In genomic region chr8:104828221-104828620, GRCm38 (mm10) we compare ENCODE assay signal across 22 mouse cellular contexts. TPM values are rescaled to one million over a fixed set of nuclear protein-coding genes. Genes with fewer than 3 reads are reported as not detected.
"Had no signal": no experiment of that assay in that cellular context is flagged by ENCODE, and none has a peak within 500 bp of the region (broad histone marks: within the 10 kb centered on the region; RNA-seq: fewer than 3 reads in every experiment).

No protein-coding gene starts in this region.

- H3K4me2 ChIP-seq: lung, embryonic 15.5 days; midbrain, embryonic 11.5 days; midbrain, embryonic 13.5 days; midbrain, embryonic 15.5 days; neural tube, embryonic 12.5 days; stomach, embryonic 15.5 days had no signal

- H3K27me3 ChIP-seq: lung, embryonic 15.5 days; midbrain, embryonic 13.5 days; midbrain, embryonic 15.5 days; neural tube, embryonic 12.5 days; stomach, embryonic 15.5 days had no signal

- H3K4me3 ChIP-seq: lung, embryonic 15.5 days; megakaryocyte, embryonic 14.5 days; midbrain, embryonic 13.5 days; midbrain, embryonic 15.5 days; neural tube, embryonic 12.5 days; stomach, embryonic 15.5 days had no signal

- H3K9me3 ChIP-seq: lung, embryonic 15.5 days; megakaryocyte, embryonic 14.5 days; midbrain, embryonic 13.5 days; midbrain, embryonic 15.5 days; neural tube, embryonic 12.5 days; stomach, embryonic 15.5 days had no signal

- H3K27ac ChIP-seq: lung, embryonic 15.5 days; macrophage; midbrain, embryonic 13.5 days; midbrain, embryonic 15.5 days; neural tube, embryonic 12.5 days; stomach, embryonic 15.5 days; stomach, postnatal 0 days had no signal

- H3K9ac ChIP-seq: lung, embryonic 15.5 days; midbrain, embryonic 13.5 days; midbrain, embryonic 15.5 days; neural tube, embryonic 12.5 days; stomach, embryonic 15.5 days had no signal

- H3K4me1 ChIP-seq: lung, embryonic 15.5 days; midbrain, embryonic 13.5 days; midbrain, embryonic 15.5 days; neural tube, embryonic 12.5 days; stomach, embryonic 15.5 days had no signal

- ATAC-seq: lung, postnatal 0 days; midbrain, embryonic 13.5 days; midbrain, embryonic 15.5 days had no signal

- DNase-seq: lung, adult 2 months; lung, postnatal 14 days; lung, postnatal 36 days; retina, postnatal 1 day; right cerebral cortex, adult 18-20 months; thymus, adult 2 months; thymus, postnatal 25 days; thymus, postnatal 4 days had no signal

- H3K36me3 ChIP-seq: lung, embryonic 15.5 days; midbrain, embryonic 13.5 days; midbrain, embryonic 15.5 days; neural tube, embryonic 12.5 days; stomach, embryonic 15.5 days had no signal

RNA-seq across cellular contexts. Expression of gene Ces2b, which starts 3.2 kb away (rescaled TPM):
- polyA plus RNA-seq: macrophage; spleen, adult 2 months had no signal

RNA-seq across cellular contexts. Expression of gene Ces2c, which starts 18.6 kb away (rescaled TPM):
- polyA plus RNA-seq: lung, embryonic 15.5 days; lung, postnatal 0 days; macrophage; midbrain, embryonic 11.5 days; midbrain, embryonic 13.5 days; midbrain, embryonic 15.5 days; midbrain, postnatal 0 days; neural tube, embryonic 12.5 days; neural tube, embryonic 14.5 days; testis, adult 2 months had no signal
